Mouse (Mus musculus) gastrocnemius, postnatal 14 days (tissue): ENCODE results near the gene Gm37240. TPM values are rescaled to one million over a fixed set of nuclear protein-coding genes. Genes with fewer than 3 reads are reported as not detected.

ENCODE experiments used
- DNase-seq: peaks from one replicate; pipeline ENCODE4 v3.0.0; 2021; ENCODE audit warnings: mixed read lengths
- intact Hi-C: fragments of 180-260 bp; cut with DNase I; formaldehyde crosslinking; loops from one replicate; pipeline ENCODE4 v1.15.1; 2025; ENCODE audit warnings: low total_unique reads
- total RNA-seq, 2 experiments: library from RNA; stranded (reverse); gene quantifications; 2 replicates each; pipeline ENCODE4 v1.2.3; 2021

The Gm37240 gene
- total RNA-seq, 2 experiments from 2014 or later, result 32.3 to 43.3 TPM

DNA sequence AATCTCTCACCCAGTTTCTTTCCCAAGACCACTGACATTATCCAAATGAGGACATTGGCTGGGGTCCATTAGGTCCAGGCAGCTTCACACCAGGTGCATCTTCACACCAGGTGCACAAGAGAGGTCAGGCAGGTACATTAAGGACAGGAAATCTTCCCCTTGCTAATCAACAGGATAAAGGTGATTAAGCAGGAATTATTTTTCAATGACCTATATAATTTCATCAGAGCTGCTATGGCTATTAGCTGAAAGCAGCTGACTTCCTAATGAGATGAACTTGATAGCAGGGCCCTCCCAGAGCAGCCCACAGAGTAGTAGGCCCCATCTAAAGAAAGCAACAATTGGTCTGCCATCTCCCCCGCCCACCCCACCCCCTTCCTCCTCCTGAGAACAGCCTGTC is 1.4 kb downstream of the Gm37240 start:
- intact Hi-C loops, result no loop called here
- DNase-seq, result no peak

DNA sequence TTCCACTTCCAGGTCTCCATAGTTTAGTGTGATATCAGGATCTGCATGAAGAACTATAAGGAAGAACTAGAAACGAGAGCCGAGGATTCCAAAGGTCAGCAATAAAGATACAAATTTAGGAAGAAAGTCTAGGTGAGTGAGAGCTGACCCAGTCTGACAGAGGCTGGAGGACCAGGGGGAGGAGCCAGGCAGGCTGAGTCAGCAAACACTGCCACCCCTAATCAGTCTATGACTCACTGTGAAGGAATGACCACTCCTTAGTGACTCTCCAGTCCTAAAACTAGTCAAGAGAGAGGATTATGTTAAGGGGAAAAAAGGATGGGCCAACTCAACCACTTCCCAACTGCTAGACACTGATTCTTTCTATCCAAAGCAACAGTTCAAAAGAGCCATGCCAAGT is 6.6 kb downstream of the Gm37240 start:
- intact Hi-C loops, result no loop called here
- no peak for DNase-seq

DNA sequence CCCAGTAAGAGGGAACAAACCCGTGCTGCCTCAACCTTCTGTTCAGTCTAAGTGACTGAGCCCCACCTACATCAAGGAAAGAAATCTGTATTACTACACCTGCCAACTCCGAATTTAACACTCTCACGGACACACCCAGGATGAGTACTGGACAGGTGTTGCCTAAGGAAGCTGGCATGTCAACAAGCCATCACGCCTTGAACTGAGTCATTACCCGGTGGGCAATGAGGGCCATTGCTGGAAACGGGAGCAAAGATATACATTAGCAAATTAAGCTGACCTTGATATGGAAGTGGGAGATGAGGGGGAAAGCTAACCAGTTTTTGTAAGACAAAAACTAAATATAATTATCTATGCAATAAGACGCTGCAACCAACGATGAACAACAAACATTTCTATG is 7.2 kb downstream of the Gm37240 start:
- intact Hi-C loops, result no loop called here
- DNase-seq, result no peak

DNA sequence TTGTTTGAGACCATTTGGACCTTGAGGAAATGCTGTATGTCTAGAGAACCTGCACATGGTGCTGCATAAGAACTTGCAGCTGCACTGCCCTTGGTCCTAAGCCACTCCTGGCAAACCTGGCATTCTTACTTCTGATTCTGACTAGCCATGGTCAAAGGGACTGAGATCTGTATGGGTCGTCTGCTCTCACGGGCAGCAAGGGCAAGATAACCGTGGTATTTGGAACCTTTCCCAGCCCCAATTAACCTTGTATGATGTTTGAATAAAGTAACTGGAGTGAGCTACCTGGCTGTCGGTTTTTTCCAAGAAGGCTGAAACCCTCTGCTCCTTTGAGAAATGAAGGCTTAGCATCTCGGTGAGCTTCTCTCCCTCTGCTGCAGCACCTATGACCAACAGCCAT is 8.4 kb downstream of the Gm37240 start:
- intact Hi-C loops, result no loop called here
- no peak for DNase-seq

DNA sequence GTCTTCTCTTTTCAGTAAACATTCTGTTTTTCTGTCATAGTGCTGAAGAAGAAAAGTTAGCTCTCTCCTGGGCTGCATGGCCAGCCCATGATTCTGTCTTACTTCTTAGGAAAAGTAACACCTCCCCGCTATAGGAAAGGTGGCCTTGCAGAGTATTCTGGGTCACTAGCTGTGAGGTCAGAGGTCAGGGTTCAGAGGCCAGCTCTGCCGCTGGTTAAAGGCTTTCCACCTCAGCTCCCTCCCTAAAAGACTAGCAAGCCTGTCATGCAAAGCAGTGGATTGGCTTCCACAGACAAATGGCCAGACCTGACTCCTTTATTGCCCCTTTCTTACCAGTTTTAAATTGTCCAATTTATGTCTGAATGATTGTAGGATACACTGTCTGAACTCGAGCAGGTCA is 23.3 kb downstream of the Gm37240 start:
- intact Hi-C loops, result no loop called here

DNA sequence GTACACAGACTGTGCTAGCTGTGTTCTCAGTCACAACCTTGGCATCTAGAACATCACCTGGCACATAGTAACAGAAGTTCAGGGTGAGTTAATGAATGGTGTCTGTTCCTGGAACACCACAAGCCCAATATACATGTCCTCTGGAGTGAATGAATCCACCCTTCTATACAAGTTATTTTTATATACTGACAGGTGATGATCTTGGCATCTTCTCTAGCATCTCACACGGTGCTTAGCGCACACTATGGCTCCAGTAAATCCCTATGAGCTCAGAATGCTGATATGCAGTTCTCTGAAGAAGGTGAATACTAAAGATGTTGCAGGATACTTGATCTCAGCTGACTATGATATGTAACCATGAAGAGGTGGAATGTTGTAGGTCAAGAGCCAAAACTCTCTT is 24.4 kb downstream of the Gm37240 start:
- intact Hi-C loops, result no loop called here
- no peak for DNase-seq

More for the DNA sequence above, 23.3 kb downstream of the Gm37240 start:
- no peak for DNase-seq

DNA sequence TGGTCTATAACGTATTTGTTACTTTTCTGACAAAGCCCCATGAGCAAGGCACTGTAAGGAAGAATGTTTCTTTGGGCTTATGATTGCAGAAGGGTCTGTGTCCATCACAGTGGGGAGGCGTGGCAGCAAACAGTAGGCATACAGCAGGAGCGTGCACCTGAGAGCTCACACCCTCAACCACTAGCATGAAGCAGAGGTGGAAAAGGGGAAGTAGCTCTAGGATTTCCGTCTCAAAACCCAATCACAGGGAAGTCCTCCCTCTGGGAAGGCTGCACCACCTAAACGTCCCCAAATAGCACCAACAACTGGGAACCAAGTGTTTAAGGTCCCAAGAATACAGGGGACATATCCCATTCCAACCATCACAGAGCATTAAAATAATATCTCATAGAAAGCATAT is 26.3 kb downstream of the Gm37240 start:
- intact Hi-C loops, result no loop called here
- no peak for DNase-seq

DNA sequence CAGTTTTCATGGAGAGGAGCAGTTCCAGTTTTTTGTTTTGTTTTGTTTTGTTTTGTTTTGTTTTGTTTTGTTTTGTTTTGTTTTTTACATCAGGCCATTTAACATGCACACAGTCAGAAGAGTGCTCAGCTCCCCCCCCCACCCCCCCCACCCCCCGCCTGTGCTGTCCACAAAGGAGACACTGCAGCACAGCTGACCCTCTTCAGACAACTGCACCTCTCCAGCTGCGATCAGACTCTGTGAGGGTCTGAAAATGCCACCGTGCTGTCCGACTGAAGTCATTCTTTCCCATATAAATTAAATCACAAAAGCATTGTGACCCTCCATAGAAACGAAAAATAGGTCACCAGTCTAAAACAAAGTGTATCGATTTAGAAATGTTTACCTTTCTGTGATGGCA is 28.0 kb downstream of the Gm37240 start:
- DNase-seq, result no peak
- intact Hi-C loops, result no loop called here

DNA sequence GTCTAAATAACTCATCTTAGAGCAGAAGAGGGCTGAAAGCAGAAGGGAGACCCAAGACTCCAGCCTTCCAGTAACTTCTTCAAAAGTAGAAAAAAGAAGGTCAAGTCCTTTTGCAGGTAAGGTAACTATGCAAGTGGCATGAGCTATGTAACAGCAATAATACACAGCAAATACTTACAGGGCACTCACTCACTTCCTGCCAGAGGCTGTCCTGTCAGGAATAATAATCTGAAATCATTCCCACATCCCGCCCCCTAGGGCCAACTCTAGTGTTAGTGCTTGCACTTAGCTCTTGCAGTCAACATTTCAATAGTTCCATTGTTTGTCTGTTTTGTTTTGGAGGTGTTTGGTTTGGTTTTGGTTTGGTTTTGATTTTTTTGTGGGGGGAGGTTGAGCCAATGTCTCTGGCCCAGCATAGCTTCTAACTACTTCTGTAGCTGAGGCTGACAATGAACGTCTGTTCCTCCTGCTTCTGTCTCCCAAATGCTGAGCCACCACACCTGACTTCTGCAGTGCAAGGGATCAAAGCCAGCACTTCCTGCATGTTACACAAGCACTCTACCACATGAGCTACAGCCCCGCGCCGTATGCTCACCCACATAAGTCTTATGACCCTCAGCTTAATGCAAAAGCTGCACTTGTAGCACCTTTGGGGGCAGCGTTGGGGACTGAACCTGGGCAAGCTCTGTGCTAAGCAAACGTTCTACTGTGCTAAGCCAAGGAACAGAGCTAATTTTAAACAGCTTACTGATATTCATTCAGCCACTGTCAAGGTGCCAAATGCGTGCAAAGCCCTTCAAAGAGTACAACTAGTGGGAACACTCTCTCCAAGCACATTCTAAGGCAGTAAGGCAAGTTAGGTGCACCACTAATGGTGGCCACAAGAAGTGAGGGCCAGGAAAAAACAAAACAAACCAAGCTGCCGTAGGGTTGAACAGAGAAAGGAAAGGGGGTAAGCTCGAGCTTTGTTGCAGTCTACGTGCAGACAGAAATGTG is 28.9 kb downstream of the Gm37240 start:
- intact Hi-C loops, result no loop called here
- DNase-seq, result peak; percentile 40

DNA sequence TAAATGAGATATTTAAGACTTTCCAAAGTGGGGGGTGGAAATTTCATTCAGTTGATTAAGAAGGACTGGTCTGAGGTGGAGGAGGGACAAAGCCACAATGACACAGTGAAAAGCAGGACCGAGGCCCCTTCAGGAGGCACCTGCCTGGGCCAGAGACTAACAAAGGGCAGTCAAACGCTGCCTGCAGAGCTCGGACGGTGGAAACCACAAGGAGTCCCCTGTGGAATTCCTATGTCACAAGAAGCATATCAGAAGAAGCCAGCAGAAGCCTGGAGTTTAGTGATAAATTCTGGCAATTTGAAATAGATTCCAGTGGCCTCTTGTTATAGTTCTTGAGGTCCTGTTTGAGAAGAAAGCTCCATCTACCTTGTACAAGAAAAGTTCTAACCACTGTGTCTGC is 30.2 kb downstream of the Gm37240 start:
- intact Hi-C loops, result no loop called here
- DNase-seq, result no peak

DNA sequence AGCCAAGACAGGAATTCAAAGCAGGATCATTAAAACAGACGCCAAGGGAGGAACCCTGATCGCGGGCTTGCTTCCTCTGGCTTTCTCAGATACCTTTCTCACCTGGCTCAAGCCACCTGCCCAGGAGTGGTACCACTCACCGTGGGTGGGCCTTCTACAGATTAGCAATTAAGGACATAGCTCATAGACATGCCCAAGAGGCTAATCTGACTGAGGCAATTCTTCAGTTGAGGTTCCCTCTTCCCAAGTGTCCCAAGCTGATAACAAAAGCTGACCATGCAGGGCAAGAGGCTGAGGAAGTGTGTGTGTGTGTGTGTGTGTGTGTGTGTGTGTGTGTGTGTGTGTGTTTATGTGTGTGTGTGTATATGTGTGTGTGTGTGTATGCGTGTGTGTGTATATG is 31.4 kb downstream of the Gm37240 start:
- DNase-seq, result no peak
- intact Hi-C loops, result no loop called here

DNA sequence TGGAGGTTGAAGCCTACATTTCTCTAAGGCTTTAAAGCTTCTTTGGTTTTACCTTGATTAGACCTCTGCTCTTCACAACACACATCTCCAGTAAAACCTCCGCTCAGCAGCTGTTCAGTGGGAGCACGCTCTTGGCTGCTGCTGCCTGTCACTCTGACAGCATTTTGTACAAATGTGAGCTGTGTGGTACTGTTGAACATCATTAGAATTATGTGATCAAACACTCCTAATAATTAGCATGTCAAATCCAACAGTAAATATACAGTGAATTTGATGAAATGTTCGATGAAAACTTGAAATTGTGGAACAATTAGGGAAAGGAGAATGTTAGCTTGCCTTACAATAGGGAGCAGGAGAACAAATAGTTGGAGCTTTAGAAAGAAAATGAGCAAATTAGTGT is 32.3 kb downstream of the Gm37240 start:
- intact Hi-C loops, result no loop called here
- DNase-seq, result no peak

DNA sequence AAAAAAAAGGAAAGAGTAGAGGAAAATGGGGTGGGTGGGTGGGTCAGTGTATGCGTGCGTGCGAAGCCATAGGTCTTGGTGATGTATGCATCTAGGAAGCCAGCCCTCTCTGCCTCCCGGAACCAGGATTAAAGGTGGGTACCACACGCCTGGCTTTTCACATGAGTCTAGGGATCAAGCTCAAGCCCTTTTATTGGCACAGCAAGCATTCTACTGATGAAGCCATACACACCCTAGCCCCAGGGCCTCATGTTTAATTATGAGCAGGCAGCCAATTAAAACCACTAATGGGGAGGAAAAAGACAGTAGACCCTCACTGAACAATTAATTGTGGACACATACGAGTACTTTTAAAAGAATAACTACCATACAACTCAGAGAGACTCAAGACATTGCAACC is 33.2 kb downstream of the Gm37240 start:
- intact Hi-C loops, result no loop called here
- no peak for DNase-seq

DNA sequence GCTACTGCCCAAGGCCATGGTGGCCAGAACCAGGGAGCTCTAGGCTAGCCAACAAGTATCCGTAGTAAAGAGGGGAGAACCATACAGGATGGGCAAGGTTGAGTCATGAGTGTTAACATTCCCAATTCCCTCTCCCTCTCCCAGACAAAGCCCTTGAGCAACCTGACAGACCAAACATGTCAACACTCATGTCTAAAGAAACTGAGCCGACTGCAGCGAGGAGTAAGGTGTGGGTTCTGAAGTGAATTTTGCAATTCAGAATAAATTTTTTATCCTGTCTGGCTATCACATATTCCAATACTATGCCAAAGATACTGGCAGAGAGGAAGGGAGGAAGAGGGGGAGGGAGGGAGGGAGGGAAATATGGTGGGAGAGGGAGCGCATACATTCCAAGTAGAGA is 33.6 kb downstream of the Gm37240 start:
- no peak for DNase-seq
- intact Hi-C loops, result no loop called here

DNA sequence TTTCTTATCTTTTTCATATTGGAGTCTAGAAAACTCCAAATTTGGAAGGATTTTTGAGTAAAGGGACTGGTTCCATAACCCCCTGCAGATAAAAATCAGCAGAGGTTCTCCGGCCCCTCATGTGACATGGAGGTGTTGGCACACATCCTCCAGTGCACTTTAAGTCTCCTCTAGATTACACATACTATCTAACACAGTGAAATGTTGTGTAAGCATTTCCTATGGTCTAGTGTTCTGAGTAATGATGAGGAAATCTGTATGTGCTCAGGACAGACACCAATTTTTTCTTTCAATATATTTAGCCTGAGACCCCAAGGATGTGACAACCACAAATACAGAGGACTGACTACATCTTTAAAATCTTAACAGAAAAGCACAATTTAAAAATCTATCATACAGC is 37.2 kb downstream of the Gm37240 start:
- no peak for DNase-seq
- intact Hi-C loops, result no loop called here

DNA sequence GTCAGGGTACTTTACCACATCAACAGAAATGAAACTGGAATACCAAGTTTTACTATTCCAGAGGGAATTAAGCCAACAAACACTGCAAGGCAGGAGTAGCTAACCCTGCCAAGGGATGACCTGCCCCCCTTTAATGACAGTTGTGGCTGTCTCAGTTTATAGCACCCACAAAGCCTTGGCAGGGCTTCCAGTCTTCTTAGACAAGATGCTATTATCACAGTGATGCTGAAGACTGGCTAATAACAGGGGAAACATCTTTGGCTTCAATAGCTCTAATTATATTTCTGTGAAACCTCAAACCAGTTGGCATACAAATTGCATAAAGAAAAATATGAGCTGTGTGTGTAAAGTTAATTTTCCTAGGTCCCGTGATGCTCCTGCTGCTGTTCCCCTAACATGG is 41.0 kb downstream of the Gm37240 start:
- no peak for DNase-seq
- intact Hi-C loops, result no loop called here

DNA sequence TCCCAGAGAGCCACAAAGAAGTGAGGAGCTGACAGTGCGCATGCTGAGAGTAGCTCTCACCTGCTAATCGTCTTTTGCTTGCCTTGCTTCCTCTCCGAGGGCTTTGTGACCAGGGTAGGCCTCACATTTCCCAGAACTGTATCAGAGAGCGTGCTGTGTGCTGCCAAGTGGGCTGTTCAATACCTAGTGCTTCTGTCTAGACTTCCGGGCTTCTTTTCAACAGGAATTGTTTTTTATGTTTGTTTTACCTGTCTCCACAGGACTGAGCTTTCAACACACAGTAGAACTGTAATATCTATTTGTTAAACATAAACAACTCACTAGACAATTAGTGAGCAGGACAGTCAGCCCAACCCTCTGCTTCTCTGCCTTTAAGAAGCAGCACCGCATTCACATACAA is 42.0 kb downstream of the Gm37240 start:
- no peak for DNase-seq
- intact Hi-C loops, result no loop called here

DNA sequence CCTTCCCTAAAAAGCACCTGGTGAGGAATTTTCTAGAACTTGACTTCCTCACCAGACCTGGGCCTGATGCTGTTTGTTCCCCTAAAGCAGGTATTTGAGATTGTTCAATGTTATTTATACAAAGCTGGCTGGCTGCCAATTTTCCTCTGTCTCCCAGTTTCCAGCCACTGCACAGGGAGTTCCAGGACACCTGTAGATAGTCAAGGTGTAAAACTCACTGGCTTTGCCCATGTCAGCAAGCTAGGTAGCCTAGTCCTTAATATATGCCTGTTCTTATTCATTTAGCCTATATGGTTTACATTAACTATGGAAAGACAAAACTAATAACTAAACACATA is 44.5 kb downstream of the Gm37240 start:
- DNase-seq, result no peak

DNA sequence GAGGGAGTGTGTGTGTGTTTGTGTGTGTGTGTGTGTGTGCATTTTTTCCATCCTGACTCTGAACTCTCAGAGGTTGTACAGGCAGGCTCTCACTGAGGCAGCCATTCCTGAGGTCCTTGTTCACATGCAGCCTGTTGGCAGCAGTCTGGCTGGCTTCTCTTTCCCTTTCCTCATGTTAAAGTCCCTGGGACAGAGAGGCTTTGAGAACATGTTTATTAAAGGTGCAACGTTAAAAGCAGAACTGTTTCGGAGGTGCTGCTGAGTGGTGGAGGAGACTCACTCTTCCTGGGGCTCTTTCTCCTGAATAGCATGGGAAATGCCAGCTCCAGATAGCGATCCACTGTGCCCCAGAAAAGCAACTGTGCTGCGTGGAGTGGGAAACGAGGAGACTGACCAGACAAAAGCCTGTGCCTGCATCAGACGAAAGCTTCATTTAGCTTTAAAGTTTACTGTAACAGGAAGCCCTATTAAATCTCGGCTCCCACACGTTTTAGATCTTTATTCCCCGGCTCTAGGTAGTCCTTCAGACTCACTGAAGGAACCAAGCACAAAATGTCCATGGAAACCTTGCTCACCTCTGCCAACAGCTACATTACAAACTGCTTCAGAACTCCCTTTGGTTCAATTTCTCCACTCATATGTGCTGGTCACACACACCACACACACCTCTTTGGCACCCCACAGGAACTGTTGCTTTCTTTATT is 45.0 kb downstream of the Gm37240 start:
- no peak for DNase-seq
- intact Hi-C loops, result no loop called here

More for the DNA sequence above, 44.5 kb downstream of the Gm37240 start:
- intact Hi-C loops, result no loop called here

DNA sequence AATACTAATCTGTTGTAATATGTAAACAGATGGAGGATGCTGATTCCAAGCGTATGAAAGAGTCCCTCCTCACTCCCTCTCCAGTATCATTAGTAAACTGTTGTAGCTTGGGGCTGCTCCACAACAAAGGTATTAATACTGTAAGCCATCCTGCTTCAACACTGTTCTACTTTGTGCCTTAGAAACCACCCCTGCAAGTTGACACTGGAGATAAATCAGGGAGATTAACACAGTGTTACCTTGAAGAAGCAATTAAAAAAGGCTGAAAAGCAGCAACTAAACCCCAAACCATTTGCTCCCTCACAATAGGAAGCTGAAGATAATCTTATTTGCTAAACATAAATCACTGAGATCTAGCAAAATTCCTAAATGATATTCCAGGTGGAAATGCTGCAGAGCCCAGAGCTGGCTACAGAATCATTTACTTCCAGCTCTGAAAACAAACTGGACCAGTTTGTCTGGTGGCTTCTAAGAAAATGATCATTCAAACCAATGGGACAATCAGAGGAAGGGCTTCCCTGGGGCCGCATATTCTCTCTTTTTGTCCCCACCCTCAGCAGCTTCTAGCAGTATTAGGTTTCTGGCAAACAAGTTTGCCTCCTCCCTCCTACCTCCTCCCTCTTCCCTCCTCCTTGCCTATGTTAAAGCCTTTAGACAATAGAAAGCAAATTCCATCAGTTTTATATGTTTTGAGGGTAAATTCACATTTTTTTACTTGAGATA is 45.7 kb downstream of the Gm37240 start:
- no peak for DNase-seq
- intact Hi-C loops, result no loop called here
